Mouse (Mus musculus) thymus, adult 2 months (tissue): Measurements from ENCODE around the gene Defa32. TPM values are rescaled to one million over a fixed set of nuclear protein-coding genes. Genes with fewer than 3 reads are reported as not detected.
"Not testable (repeated sequence)": the region's sequence is repeated elsewhere in the genome, so short reads cannot be mapped to it uniquely, and the experiment has no call there.

Experiments
- DNase-seq: peaks from one replicate; pipeline ENCODE4 v3.0.0; 2021
- H3K27ac ChIP-seq: fragments of 200-500 bp; 2 replicates; pipeline ENCODE4 v1.5.1; 2012; ENCODE audit warnings: low read length, control low read depth; ENCODE audit not compliant: control insufficient read depth, insufficient read depth
- H3K27me3 ChIP-seq: fragments of 200-500 bp; 2 replicates; pipeline ENCODE4 v1.6.1; 2012; ENCODE audit warnings: mild to moderate bottlenecking, low read length, moderate library complexity, mixed read lengths; ENCODE audit not compliant: control insufficient read depth, insufficient read depth
- H3K36me3 ChIP-seq: fragments of 200-500 bp; 2 replicates; pipeline ENCODE4 v1.6.1; 2012; ENCODE audit warnings: mild to moderate bottlenecking, low read length, moderate library complexity; ENCODE audit not compliant: control insufficient read depth, insufficient read depth
- H3K4me1 ChIP-seq: fragments of 200-500 bp; replicated peaks from 2 replicates; pipeline ENCODE4 v1.6.1; 2012; ENCODE audit warnings: low read length; ENCODE audit not compliant: control insufficient read depth, insufficient read depth
- H3K4me3 ChIP-seq: fragments of 200-500 bp; 2 replicates; pipeline ENCODE4 v1.5.1; 2012; ENCODE audit warnings: mild to moderate bottlenecking, low read length, control low read depth, moderate library complexity; ENCODE audit not compliant: control insufficient read depth, insufficient read depth
- WGBS: fragments of 180-500 bp; shearing (Covaris S2); methylation state at CpG from one replicate; pipeline ENCODE4 v1.1.7; 2018; 5-methylcytosine and 5-hydroxymethylcytosine counted together
- polyA plus RNA-seq: library from polyadenylated mRNA; depleted of rRNA; stranded (reverse); fragments of >200 nt; gene quantifications from 2 replicates; pipeline ENCODE4 v1.2.3, GENCODE M21; 2012; rRNA removed

Defa32 gene
- polyA plus RNA-seq: not detected in 2 replicates

DNA sequence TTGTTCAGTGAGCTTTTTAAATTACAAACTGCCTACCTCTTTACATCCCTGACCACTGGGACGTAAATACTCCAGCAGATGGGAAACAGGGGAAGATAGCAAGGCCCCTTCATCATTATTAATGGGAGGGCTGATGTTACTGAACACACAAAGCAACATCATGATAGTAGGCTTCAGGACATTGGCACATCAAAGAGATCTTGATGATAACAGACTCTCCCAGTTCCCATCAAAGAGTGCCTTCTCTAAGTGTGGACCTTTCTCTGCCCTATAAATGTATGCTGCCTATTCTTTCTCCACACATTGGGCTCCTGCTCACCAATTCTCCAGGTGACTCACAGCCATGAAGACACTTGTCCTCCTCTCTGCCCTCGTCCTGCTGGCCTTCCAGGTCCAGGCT lies at the start of gene Defa32:
Defa32 (plus strand) TSS at position 301 of the 400 bp plus-strand sequence.
- not testable (repeated sequence) for H3K4me1 ChIP-seq, H3K27me3 ChIP-seq

GRCm38 (mm10) chr8:21508958-21509357 lies 19.9 kb upstream of the Defa32 start, which contains the start of gene Defa20:
Gene Defa20, plus strand, starts transcription at chr8:21509258.
- not testable (repeated sequence) for H3K36me3 ChIP-seq, H3K4me1 ChIP-seq, DNase-seq, H3K4me3 ChIP-seq, H3K27ac ChIP-seq, H3K27me3 ChIP-seq
- no CpG with 5 or more reads among the region's 2 CpGs for WGBS

More for the DNA sequence above, at the start of gene Defa32:
- H3K36me3 ChIP-seq, DNase-seq, H3K4me3 ChIP-seq, H3K27ac ChIP-seq: not testable (repeated sequence)
- no CpG with 5 or more reads among the region's 2 CpGs for WGBS

DNA sequence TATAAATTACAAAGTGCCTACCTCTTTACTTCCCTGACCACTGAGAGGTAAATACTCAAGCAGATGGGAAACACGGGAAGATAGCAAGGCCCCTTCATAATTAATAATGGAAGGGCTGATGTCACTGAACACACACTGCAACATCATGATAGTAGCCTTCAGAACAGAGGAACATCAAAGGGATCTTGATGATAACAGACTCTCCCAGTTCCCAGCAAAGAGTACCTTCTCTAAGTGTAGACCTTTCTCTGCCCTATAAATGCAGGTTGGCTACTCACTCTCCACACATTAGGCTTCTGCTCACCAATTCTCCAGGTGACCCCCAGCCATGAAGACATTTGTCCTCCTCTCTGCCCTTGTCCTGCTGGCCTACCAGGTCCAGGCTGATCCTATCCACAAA lies 36.3 kb downstream of the Defa32 start, which contains the start of gene Defa37:
Defa37 (plus strand) TSS at position 301 of the 400 bp plus-strand sequence.
- H3K27me3 ChIP-seq, H3K4me3 ChIP-seq, DNase-seq, H3K27ac ChIP-seq, H3K36me3 ChIP-seq, H3K4me1 ChIP-seq: not testable (repeated sequence)
- no CpG with 5 or more reads among the region's 1 CpGs for WGBS

Other genes with a start within 250 kb of the Defa32 start
- not detected in 2 replicates for gene Defa27, start 213.5 kb upstream of the Defa32 start, polyA plus RNA-seq
- gene Defa29, start 202.0 kb upstream of the Defa32 start, polyA plus RNA-seq: 0.62 TPM in 1 of 2 replicates, not detected in the other
- not detected in 2 replicates for gene Defa2, start 150.5 kb upstream of the Defa32 start, polyA plus RNA-seq
- not detected in 2 replicates for gene Defa33, start 137.2 kb upstream of the Defa32 start, polyA plus RNA-seq
- not detected in 2 replicates for gene Defa36, start 101.6 kb upstream of the Defa32 start, polyA plus RNA-seq
- gene Gm7849, start 72.5 kb upstream of the Defa32 start, polyA plus RNA-seq: 0.39 TPM in 1 of 2 replicates, not detected in the other
- not detected in 2 replicates for gene Defa20, start 19.8 kb upstream of the Defa32 start, polyA plus RNA-seq
- not detected in 2 replicates for gene Defa37, start 36.4 kb downstream of the Defa32 start, polyA plus RNA-seq
- gene Defa28, start 54.0 kb downstream of the Defa32 start, polyA plus RNA-seq: not detected in 2 replicates
- not detected in 2 replicates for gene Gm7861, start 65.5 kb downstream of the Defa32 start, polyA plus RNA-seq
- not detected in 2 replicates for gene Defa26, start 89.2 kb downstream of the Defa32 start, polyA plus RNA-seq
- not detected in 2 replicates for gene Defa17, start 126.7 kb downstream of the Defa32 start, polyA plus RNA-seq
- not detected in 2 replicates for gene Defa34, start 136.8 kb downstream of the Defa32 start, polyA plus RNA-seq
- gene AY761184, start 174.6 kb downstream of the Defa32 start, polyA plus RNA-seq: 0.36 TPM in 1 of 2 replicates, not detected in the other
- gene Defa24, start 205.5 kb downstream of the Defa32 start, polyA plus RNA-seq: 0.50 and 0.77 TPM in 2 replicates